Mouse (Mus musculus): ENCODE data around the gene Usp6nl.

- no peak for TF ChIP-seq POLR2A (IDR thresholded peaks at IDR 0.05; ENCODE audit: extremely low read depth, insufficient read depth, low read length)
- no peak for TF ChIP-seq CTCF (IDR thresholded peaks at IDR 0.05; ENCODE audit: extremely low read depth, insufficient read depth, low read length)
Observed at GRCm38 (mm10) chr2:6367497-6367896, 45.0 kb downstream of the Usp6nl start.

Data from cortical plate, adult 2 months (tissue).